Mouse (Mus musculus): ENCODE measurements around the gene Phc2. TPM values are rescaled to one million over a fixed set of nuclear protein-coding genes. Genes with fewer than 3 reads are reported as not detected.
A peak's percentile ranks its signal among the peaks of the same experiment; 100 is the strongest.

Gene Phc2
- total RNA-seq, 1 experiment, result 29.8 TPM

- H3K36me3 ChIP-seq (ENCODE audit: control insufficient read depth, insufficient read depth, low read length, poor library complexity, severe bottlenecking), result no peaks in the 10 kb centered on the region
- H3K9ac ChIP-seq (ENCODE audit: insufficient read depth, low read depth, low read length, poor library complexity, severe bottlenecking), result no peak overlapping the region
- no peaks in the 10 kb centered on the region for H3K4me1 ChIP-seq (ENCODE audit: control insufficient read depth in 2 of 2, insufficient read depth in 2 of 2, low read length in 2 of 2, poor library complexity in 1 of 2)
- H3K9me3 ChIP-seq (ENCODE audit: control insufficient read depth, insufficient read depth, low read depth, low read length), result no peaks in the 10 kb centered on the region
- TF ChIP-seq ZC3H11A (IDR thresholded peaks at IDR 0.05; ENCODE audit: borderline replicate concordance, low read depth, low read length) (no peak), HCFC1 (IDR thresholded peaks at IDR 0.05; ENCODE audit: borderline replicate concordance, insufficient read depth, low read length) (no peak), CHD2 (IDR thresholded peaks at IDR 0.05; ENCODE audit: low read depth, low read length) (no peak), MAFK (IDR thresholded peaks at IDR 0.05; ENCODE audit: insufficient read depth, low read depth, low read length) (no peak), ZNF384 (IDR thresholded peaks at IDR 0.05; ENCODE audit: low read depth, low read length) (no peak)
- in situ Hi-C loops (cut with MboI; ENCODE audit: low sequenced_read_pairs in 2 of 2, unreplicated experiment in 2 of 2), result no loop called here
- no peak overlapping the region for H3K27ac ChIP-seq (ENCODE audit: insufficient read depth, low read depth, low read length, poor library complexity, severe bottlenecking)
- DNase-seq (ENCODE audit: low read depth, low spot score), result no peak
- no peak overlapping the region for H3K4me3 ChIP-seq (ENCODE audit: insufficient read depth in 1 of 2, low read depth in 1 of 2, low read length in 2 of 2, poor library complexity in 1 of 2, severe bottlenecking in 1 of 2)
Observed at GRCm38 (mm10) chr4:128621109-128621508, 33.4 kb upstream of the Phc2 start.

GRCm38 (mm10) chr4:128635451-128635850 is 19.1 kb upstream of the Phc2 start:
- no peak overlapping the region for H3K4me3 ChIP-seq (ENCODE audit: insufficient read depth in 1 of 2, low read depth in 1 of 2, low read length in 2 of 2, poor library complexity in 1 of 2, severe bottlenecking in 1 of 2)
- TF ChIP-seq CHD2 (IDR thresholded peaks at IDR 0.05; ENCODE audit: low read depth, low read length) (no peak), MAFK (IDR thresholded peaks at IDR 0.05; ENCODE audit: insufficient read depth, low read depth, low read length) (no peak), HCFC1 (IDR thresholded peaks at IDR 0.05; ENCODE audit: borderline replicate concordance, insufficient read depth, low read length) (no peak), ZC3H11A (IDR thresholded peaks at IDR 0.05; ENCODE audit: borderline replicate concordance, low read depth, low read length) (no peak), ZNF384 (IDR thresholded peaks at IDR 0.05; ENCODE audit: low read depth, low read length) (no peak)
- H3K36me3 ChIP-seq (ENCODE audit: control insufficient read depth, insufficient read depth, low read length, poor library complexity, severe bottlenecking), result no peaks in the 10 kb centered on the region
- DNase-seq (ENCODE audit: low read depth, low spot score), result no peak
- in situ Hi-C loops (cut with MboI; ENCODE audit: low sequenced_read_pairs in 2 of 2, unreplicated experiment in 2 of 2), result no loop called here
- no peaks in the 10 kb centered on the region for H3K9me3 ChIP-seq (ENCODE audit: control insufficient read depth, insufficient read depth, low read depth, low read length)
- no peak overlapping the region for H3K9ac ChIP-seq (ENCODE audit: insufficient read depth, low read depth, low read length, poor library complexity, severe bottlenecking)
- H3K27ac ChIP-seq (ENCODE audit: insufficient read depth, low read depth, low read length, poor library complexity, severe bottlenecking), result no peak overlapping the region
- H3K4me1 ChIP-seq (ENCODE audit: control insufficient read depth in 2 of 2, insufficient read depth in 2 of 2, low read length in 2 of 2, poor library complexity in 1 of 2), result peaks cover 2 to 5% of the 10 kb centered on the region in 2 experiments; a peak in 2 of 4 replicates

- no peak overlapping the region for H3K4me3 ChIP-seq (ENCODE audit: insufficient read depth in 1 of 2, low read depth in 1 of 2, low read length in 2 of 2, poor library complexity in 1 of 2, severe bottlenecking in 1 of 2)
- no peaks in the 10 kb centered on the region for H3K9me3 ChIP-seq (ENCODE audit: control insufficient read depth, insufficient read depth, low read depth, low read length)
- H3K9ac ChIP-seq (ENCODE audit: insufficient read depth, low read depth, low read length, poor library complexity, severe bottlenecking), result no peak overlapping the region
- peaks cover 2 to 5% of the 10 kb centered on the region in 2 experiments; a peak in 2 of 4 replicates for H3K4me1 ChIP-seq (ENCODE audit: control insufficient read depth in 2 of 2, insufficient read depth in 2 of 2, low read length in 2 of 2, poor library complexity in 1 of 2)
- in situ Hi-C loops (cut with MboI; ENCODE audit: low sequenced_read_pairs in 2 of 2, unreplicated experiment in 2 of 2), result no loop called here
- peak; percentile 45 for DNase-seq (ENCODE audit: low read depth, low spot score)
- TF ChIP-seq ZC3H11A (IDR thresholded peaks at IDR 0.05; ENCODE audit: borderline replicate concordance, low read depth, low read length) (no peak), HCFC1 (IDR thresholded peaks at IDR 0.05; ENCODE audit: borderline replicate concordance, insufficient read depth, low read length) (no peak), MAFK (IDR thresholded peaks at IDR 0.05; ENCODE audit: insufficient read depth, low read depth, low read length) (no peak), CHD2 (IDR thresholded peaks at IDR 0.05; ENCODE audit: low read depth, low read length) (no peak), ZNF384 (IDR thresholded peaks at IDR 0.05; ENCODE audit: low read depth, low read length) (no peak)
- H3K27ac ChIP-seq (ENCODE audit: insufficient read depth, low read depth, low read length, poor library complexity, severe bottlenecking), result no peak overlapping the region
- no peaks in the 10 kb centered on the region for H3K36me3 ChIP-seq (ENCODE audit: control insufficient read depth, insufficient read depth, low read length, poor library complexity, severe bottlenecking)
Observed at GRCm38 (mm10) chr4:128635894-128636585, 18.5 kb upstream of the Phc2 start.

GRCm38 (mm10) chr4:128637250-128637649 is 17.3 kb upstream of the Phc2 start:
- in situ Hi-C loops (cut with MboI; ENCODE audit: low sequenced_read_pairs in 2 of 2, unreplicated experiment in 2 of 2), result no loop called here
- H3K4me1 ChIP-seq (ENCODE audit: control insufficient read depth in 2 of 2, insufficient read depth in 2 of 2, low read length in 2 of 2, poor library complexity in 1 of 2), result peaks cover 2 to 5% of the 10 kb centered on the region in 2 experiments; a peak in 2 of 4 replicates
- H3K9me3 ChIP-seq (ENCODE audit: control insufficient read depth, insufficient read depth, low read depth, low read length), result no peaks in the 10 kb centered on the region
- H3K36me3 ChIP-seq (ENCODE audit: control insufficient read depth, insufficient read depth, low read length, poor library complexity, severe bottlenecking), result no peaks in the 10 kb centered on the region
- H3K4me3 ChIP-seq (ENCODE audit: insufficient read depth in 1 of 2, low read depth in 1 of 2, low read length in 2 of 2, poor library complexity in 1 of 2, severe bottlenecking in 1 of 2), result no peak overlapping the region
- no peak overlapping the region for H3K27ac ChIP-seq (ENCODE audit: insufficient read depth, low read depth, low read length, poor library complexity, severe bottlenecking)
- no peak for DNase-seq (ENCODE audit: low read depth, low spot score)
- TF ChIP-seq MAFK (IDR thresholded peaks at IDR 0.05; ENCODE audit: insufficient read depth, low read depth, low read length), result no peak
- TF ChIP-seq HCFC1 (IDR thresholded peaks at IDR 0.05; ENCODE audit: borderline replicate concordance, insufficient read depth, low read length), result no peak
- TF ChIP-seq CHD2 (IDR thresholded peaks at IDR 0.05; ENCODE audit: low read depth, low read length), result no peak
- no peak for TF ChIP-seq ZC3H11A (IDR thresholded peaks at IDR 0.05; ENCODE audit: borderline replicate concordance, low read depth, low read length)
- TF ChIP-seq ZNF384 (IDR thresholded peaks at IDR 0.05; ENCODE audit: low read depth, low read length), result no peak
- H3K9ac ChIP-seq (ENCODE audit: insufficient read depth, low read depth, low read length, poor library complexity, severe bottlenecking), result no peak overlapping the region

Measured in ES-E14 (cell line).